Mouse (Mus musculus) lung, adult 2 months (tissue): Measurements from ENCODE around the gene Rbm15. TPM values are rescaled to one million over a fixed set of nuclear protein-coding genes. Genes with fewer than 3 reads are reported as not detected.
A peak's percentile ranks its signal among the peaks of the same experiment; 100 is the strongest.

Source experiments
- DNase-seq: peaks from one replicate; pipeline ENCODE4 v3.0.0; 2022
- H3K4me1 ChIP-seq: fragments of 200-500 bp; 2 replicates; pipeline ENCODE4 v1.6.1; 2011; ENCODE audit warnings: low read length; ENCODE audit not compliant: control insufficient read depth, insufficient read depth
- H3K4me3 ChIP-seq: fragments of 200-500 bp; replicated peaks from 2 replicates; pipeline ENCODE3; 2011; ENCODE audit warnings: low read depth, mild to moderate bottlenecking, control low read depth, low read length; ENCODE audit errors: extremely low read depth
- CTCF ChIP-seq: fragments of 200-500 bp; IDR thresholded peaks from 2 replicates; pipeline ENCODE4 v1.5.1; 2011; ENCODE audit warnings: mild to moderate bottlenecking, low read length, control low read depth; ENCODE audit not compliant: insufficient read depth
- POLR2A ChIP-seq: fragments of 200-500 bp; IDR thresholded peaks from 2 replicates; pipeline ENCODE4 v1.6.1; 2011; ENCODE audit warnings: low read depth, mild to moderate bottlenecking, control low read depth, low read length, borderline replicate concordance; ENCODE audit errors: extremely low read depth
- WGBS: fragments of 180-500 bp; shearing (Covaris S2); methylation state at CpG from one replicate; pipeline ENCODE4 v1.1.7; 2018; 5-methylcytosine and 5-hydroxymethylcytosine counted together
- polyA plus RNA-seq: library from polyadenylated mRNA; depleted of rRNA; stranded (reverse); fragments of >200 nt; gene quantifications from 2 replicates; pipeline ENCODE4 v1.2.3, GENCODE M21; 2012; rRNA removed

Gene Rbm15
- polyA plus RNA-seq = 5.4 and 6.0 TPM in 2 replicates

DNA sequence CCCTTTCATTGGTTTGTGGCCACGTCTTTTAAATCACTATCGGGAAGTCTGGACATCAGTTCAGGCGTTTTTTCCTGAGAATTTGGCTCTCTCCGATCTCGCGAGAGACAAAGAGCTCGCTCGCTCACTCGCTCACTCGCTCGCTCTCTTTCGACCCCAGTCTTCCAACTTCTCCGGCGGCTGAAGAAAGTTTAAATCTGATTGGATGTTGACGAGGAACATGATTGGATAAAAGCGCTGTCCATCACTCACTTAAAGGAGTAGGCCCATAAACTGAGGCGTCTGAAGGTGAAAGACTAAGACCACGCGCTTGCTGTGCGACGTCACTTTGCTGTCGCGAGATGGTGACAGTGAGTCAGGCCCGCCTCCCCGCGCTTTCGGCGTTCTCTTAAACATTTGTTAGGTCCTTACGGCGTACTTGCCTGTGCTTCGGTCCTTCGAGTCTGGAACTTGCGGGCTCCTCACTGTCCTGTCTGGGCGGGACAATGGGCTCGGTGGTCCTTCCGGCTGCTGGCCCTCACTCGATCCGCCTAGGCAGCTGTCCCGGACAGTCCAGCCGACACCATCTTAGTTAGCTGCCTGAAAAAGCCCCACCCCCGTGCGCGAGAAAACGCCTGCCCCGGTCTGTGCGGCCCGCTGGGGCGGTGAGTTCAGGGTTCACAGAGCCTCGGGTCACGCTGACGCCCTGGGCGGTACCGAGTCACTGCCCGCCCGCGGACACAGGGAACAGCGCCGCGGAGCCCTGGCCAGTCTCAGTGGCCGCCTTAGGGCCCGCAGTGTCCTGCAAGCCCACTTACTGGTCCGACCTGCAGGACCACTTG, at the start of gene Rbm15:
Gene Rbm15 (minus strand): TSS at position 293 of the 821 bp plus-strand sequence.
- Histone ChIP-seq H3K4me3 (peak within 1 kb of the TSS; percentile 92), H3K4me1 (peaks cover 15% of the 10 kb centered on the region)
- DNase-seq = peak; percentile 93
- TF ChIP-seq CTCF (no peak), POLR2A (peak; percentile 91)
- 1% methylated on average over 62 of the region's 62 CpGs for WGBS

DNA sequence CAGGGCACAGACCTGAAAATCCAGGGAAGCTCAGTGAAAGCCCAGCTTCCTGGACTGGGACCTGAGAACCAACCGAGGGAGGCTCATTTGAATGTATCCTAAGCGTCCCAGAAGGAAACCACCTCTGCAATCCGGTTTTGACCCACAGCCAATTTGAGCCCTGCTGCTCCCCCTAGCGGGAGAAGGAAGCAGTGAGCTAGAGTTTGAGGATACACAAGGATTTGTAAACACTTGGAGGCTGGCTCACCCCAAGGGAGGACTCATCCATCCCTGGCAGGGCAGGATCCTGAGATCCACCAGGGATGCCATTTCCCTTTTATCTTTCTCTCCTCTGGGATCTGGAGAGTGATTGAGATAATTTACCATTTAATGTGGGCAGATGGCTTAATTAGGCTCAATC, 45.9 kb upstream of the Rbm15 start:
- Histone ChIP-seq H3K4me1 (no peaks in the 10 kb centered on the region), H3K4me3 (no peak overlapping the region)
- peak; percentile 58 for DNase-seq
- 4% methylated on average over 4 of the region's 4 CpGs for WGBS
- TF ChIP-seq CTCF (peak; percentile 75), POLR2A (no peak)

DNA sequence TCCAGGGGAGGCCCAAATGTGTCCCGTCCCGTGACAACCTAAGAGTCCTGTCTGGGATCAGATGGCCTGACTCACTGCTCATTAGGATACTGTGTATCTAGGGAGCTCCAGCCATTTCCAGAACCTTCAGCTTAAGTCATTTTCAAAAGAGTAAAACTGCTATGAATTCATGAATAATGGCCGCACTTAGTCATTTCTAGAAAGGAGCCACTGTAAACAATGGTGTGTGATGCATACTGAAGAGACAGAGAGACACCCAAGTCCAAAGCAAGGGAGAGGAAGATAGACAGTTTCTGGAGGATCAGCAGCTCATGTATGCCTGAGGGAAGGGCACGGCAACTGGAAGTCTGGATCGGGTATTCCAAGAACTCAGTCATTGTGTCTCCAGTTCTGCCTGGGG, 45.2 kb upstream of the Rbm15 start:
- Histone ChIP-seq H3K4me3 (no peak overlapping the region), H3K4me1 (no peaks in the 10 kb centered on the region)
- WGBS = 75% methylated on average over 5 of the region's 5 CpGs
- TF ChIP-seq CTCF = no peak
- TF ChIP-seq POLR2A = no peak
- no peak for DNase-seq

DNA sequence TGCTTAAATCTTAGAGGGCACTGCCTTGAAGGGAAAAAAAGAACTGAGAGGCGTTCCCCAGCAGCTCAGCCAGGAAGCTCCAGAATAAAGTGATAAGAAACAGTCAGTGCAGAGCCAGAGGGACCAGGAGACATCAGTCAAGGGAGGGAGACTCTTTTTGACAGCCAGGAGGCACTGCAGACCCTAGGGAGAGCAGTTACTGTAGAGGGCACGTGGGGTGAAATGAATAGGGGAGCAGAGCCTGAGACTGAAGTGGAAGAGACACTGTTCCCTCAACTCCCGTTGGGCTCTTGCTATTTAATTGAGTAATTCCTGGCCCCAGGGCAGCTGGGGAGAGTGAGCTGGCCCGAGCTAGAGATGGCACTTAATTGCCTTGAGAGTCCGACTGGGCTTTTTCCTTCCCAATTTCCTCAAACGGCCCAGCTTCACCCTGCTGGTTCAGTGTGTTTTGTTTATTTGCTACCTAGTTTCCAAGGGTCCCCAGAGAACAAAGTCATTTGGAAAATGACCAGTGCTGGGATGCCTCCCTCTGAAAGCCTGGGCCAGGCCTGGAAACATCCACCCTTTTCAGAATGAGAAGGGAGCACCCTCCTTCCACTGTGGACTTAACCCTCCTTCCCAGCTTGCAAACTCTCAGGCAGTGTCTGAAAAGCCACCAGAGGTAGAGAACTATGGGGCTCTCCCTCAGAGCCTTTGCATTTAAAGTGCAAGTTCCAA, 41.6 kb upstream of the Rbm15 start:
- Histone ChIP-seq H3K4me3 (no peak overlapping the region), H3K4me1 (no peaks in the 10 kb centered on the region)
- TF ChIP-seq POLR2A (no peak), CTCF (no peak)
- 15% methylated on average over 6 of the region's 6 CpGs for WGBS
- DNase-seq = no peak

DNA sequence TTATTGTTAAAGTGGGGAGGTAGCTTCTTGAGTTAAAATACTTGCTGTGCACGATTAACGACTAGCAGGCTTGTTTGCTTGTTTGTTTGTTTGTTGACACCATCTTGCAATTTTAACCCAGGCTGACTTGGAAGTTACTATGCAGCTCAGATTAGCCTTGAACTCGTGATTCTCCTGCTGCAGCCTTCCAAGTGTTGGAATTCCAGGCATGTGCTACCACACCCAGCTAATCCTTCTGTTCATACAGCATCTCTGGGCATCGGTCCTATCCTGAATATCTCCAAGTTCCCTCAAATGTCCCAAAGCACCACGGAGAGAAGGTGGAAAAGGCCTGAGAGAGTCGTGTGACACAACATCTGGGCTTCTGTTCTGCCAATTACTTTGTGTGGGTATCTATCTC, 35.7 kb upstream of the Rbm15 start:
- H3K4me1 ChIP-seq = no peaks in the 10 kb centered on the region
- 63% methylated on average over 6 of the region's 6 CpGs for WGBS
- DNase-seq = no peak
- H3K4me3 ChIP-seq = no peak overlapping the region
- TF ChIP-seq POLR2A = no peak
- no peak for TF ChIP-seq CTCF

DNA sequence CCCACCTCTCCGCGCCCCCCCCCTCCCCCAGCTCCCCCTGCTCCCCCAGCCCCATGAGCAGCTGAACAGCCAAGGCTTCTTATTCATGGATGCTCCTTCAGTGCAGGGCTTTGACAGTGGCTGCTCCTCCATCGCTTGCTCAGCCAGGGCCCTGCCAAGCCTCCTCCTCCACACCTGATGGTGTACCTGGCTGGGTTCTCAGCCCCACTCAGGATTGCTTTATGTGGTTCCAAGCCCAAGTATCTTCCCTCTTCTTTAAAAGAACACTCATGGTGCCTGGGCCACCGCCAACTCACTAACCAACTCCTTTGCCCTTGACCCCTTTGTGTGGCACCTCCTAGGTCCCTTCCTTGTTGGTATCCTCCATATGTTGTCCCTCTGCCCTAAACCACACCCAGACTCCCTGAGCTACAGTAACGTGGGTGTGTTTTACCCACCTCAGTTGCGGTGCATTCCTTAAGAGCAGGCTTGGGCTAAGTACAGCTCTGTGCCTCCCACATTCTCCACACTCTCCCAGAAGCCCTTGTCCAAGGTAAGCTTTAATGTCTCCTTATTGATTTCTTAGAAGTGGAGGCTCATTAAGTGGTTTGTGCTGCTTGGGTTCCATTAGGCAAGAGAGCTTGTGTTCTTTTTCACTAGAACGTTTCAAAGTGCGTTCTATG, 34.6 kb upstream of the Rbm15 start:
- no peak for DNase-seq
- TF ChIP-seq POLR2A (no peak), CTCF (no peak)
- 71% methylated on average over 8 of the region's 8 CpGs for WGBS
- no peaks in the 10 kb centered on the region for H3K4me1 ChIP-seq
- H3K4me3 ChIP-seq = no peak overlapping the region

DNA sequence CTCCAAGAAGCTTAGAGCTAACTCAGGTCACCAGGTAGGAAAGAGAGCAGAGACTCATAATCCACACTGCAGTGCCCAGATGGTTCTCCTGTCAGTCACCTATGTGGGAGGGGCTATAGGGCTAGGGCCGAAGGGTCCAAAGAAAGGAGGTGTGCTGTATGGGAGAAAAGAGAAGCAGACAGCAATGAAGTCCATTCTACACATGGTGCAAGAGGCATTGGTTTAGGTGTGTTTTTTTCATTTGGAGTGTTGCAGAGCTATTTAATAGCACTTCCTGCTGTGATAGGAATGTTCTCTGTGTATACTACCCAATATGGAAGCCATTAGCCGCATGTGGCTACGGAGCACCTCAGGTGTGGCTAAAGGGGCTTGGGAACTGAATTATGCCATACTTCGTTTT, 31.9 kb upstream of the Rbm15 start:
- Histone ChIP-seq H3K4me3 (no peak overlapping the region), H3K4me1 (no peaks in the 10 kb centered on the region)
- no peak for DNase-seq
- WGBS = 85% methylated on average over 4 of the region's 4 CpGs
- TF ChIP-seq CTCF (no peak), POLR2A (no peak)

DNA sequence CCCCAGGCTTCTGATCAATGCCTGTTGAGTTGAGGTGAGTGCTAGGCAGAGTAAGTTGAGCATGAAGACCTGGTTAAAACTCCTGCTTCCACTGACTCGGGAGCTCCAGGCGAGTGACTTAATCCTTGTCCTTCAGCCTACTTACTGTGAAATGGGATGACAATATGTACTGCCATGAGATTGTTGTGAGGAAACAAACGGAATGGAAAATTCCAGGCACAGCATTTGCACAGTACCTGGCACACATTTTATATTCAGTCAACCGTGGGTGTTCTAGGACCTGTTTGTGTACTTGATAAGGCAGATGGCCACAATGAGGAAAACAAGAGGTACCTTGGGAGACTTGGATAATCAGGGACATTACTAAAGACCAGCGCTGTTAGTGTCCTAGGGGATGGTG, 29.9 kb upstream of the Rbm15 start:
- Histone ChIP-seq H3K4me1 (no peaks in the 10 kb centered on the region), H3K4me3 (no peak overlapping the region)
- DNase-seq = no peak
- no peak for TF ChIP-seq POLR2A
- TF ChIP-seq CTCF = no peak
- WGBS = 84% methylated on average over 5 of the region's 5 CpGs

DNA sequence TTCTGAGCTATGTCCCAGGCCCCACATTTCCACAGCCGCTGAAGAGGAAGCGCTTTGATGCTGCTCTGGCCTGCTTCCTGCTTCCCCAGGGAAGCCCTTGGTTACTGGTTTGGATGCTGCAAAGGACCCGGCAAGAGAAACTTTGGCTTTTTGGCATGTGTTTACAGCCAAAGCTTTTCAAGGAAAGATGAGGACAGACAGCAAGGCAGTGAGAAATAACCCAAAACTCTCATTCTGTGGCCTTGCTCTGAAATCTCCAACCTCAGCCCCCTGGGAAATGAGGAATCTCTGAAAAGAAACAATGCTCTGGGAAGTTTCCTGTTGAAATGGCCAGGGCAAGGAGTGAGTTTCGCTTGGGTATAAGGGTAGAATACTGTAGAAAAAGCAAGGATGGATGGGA, 26.9 kb upstream of the Rbm15 start:
- DNase-seq = no peak
- Histone ChIP-seq H3K4me3 (no peak overlapping the region), H3K4me1 (0 out of 2 replicates have a peak, but pooled peaks cover 2% of the 10 kb centered on the region)
- TF ChIP-seq POLR2A (no peak), CTCF (no peak)
- WGBS = 56% methylated on average over 4 of the region's 4 CpGs
